In the genomic region with DNA sequence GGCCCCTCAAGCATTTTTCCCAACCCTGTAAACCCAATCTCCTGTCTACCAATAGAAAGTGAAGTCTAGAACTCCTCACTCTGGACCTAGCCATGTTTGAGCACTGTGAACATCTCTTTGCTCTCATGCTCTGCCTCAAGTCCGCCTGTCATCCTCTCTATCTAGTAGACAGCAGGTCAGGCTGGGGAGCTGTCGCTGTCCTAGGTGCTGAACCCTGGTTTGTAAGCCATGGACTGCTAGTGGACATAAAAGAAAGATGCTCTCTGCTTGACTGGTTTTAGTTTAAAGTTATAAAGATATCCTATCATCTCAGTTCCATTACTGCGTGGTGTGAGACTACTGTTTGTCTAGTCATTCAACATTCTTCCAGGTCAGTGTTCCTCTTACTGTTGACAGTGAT, we compare ENCODE assay signal across 8 mouse cellular contexts.
DNase-seq lines count a peak whose midpoint lies in the region; ATAC-seq lines count a peak whose summit lies in the region.
"Had no signal": no experiment of that assay in that cellular context is flagged by ENCODE, and none has a peak within 500 bp of the region (broad histone marks: within the 10 kb centered on the region; RNA-seq: fewer than 3 reads in every experiment).

No protein-coding gene starts in this region.

- WGBS in liver, embryonic 12.5 days (ENCODE audit: insufficient replicate concordance) = 13% methylated on average over 3 of the region's 3 CpGs

- no peaks in the 10 kb centered on the region for H3K36me3 ChIP-seq in liver, embryonic 12.5 days
- H3K36me3 ChIP-seq: limb, embryonic 13.5 days had no signal

- peak; percentile 61 for DNase-seq in liver
- peak; percentile 81 for DNase-seq in adrenal gland, postnatal 10 days
- peak; percentile 79 for DNase-seq in heart, postnatal 4 days
- peak; percentile 39 for DNase-seq in ovary, postnatal 10 days (ENCODE audit: low spot score)
- DNase-seq in thymus, postnatal 25 days = no peak
- no peak for DNase-seq in layer of hippocampus, adult 8-10 months (ENCODE audit: low spot score in 2 of 2)

- no peak overlapping the region for H3K4me2 ChIP-seq in liver, embryonic 12.5 days
- H3K4me2 ChIP-seq: limb, embryonic 13.5 days had no signal

- H3K9ac ChIP-seq in liver, embryonic 12.5 days = no peak overlapping the region
- H3K9ac ChIP-seq: limb, embryonic 13.5 days had no signal

- H3K9me3 ChIP-seq in liver, embryonic 12.5 days (replicated peaks) = no peaks in the 10 kb centered on the region; the same call in 1 of the 2 replicates
- H3K9me3 ChIP-seq: limb, embryonic 13.5 days had no signal

- H3K27ac ChIP-seq in liver, embryonic 12.5 days = no peak overlapping the region
- H3K27ac ChIP-seq: limb, embryonic 13.5 days had no signal

- no peaks in the 10 kb centered on the region for H3K4me1 ChIP-seq in liver, embryonic 12.5 days
- H3K4me1 ChIP-seq: limb, embryonic 13.5 days had no signal

- ATAC-seq in liver, embryonic 12.5 days = no peak

- H3K4me3 ChIP-seq in liver, embryonic 12.5 days = no peak overlapping the region
- H3K4me3 ChIP-seq: limb, embryonic 13.5 days had no signal

- no peaks in the 10 kb centered on the region for H3K27me3 ChIP-seq in liver, embryonic 12.5 days (replicated peaks)
- H3K27me3 ChIP-seq: limb, embryonic 13.5 days had no signal

Comparison
In these comparisons a context has a peak if more than half of its experiments do, and no peak if none do; other contexts are left out.
1. DNase-seq: peak in liver (single experiment), adrenal gland, postnatal 10 days (single experiment), heart, postnatal 4 days (single experiment) and ovary, postnatal 10 days (single experiment); none in thymus, postnatal 25 days (single experiment) and layer of hippocampus, adult 8-10 months (0 of 2).